Mouse (Mus musculus) small intestine, adult 2 months (tissue): ENCODE measurements around the gene Ntm. TPM values are rescaled to one million over a fixed set of nuclear protein-coding genes. Genes with fewer than 3 reads are reported as not detected.

ENCODE experiments used
- H3K27ac ChIP-seq: fragments of 200-500 bp; 2 replicates; pipeline ENCODE4 v1.5.1; 2012; ENCODE audit warnings: low read depth, low read length, control low read depth, inconsistent platforms; ENCODE audit not compliant: insufficient read depth
- H3K27me3 ChIP-seq: fragments of 200-500 bp; 2 replicates; pipeline ENCODE4 v1.6.1; 2012; ENCODE audit warnings: mild to moderate bottlenecking, moderate library complexity, low read length, inconsistent platforms; ENCODE audit not compliant: control insufficient read depth, insufficient read depth
- H3K36me3 ChIP-seq: fragments of 200-500 bp; 2 replicates; pipeline ENCODE4 v1.6.1; 2012; ENCODE audit warnings: mild to moderate bottlenecking, low read length, control low read depth, inconsistent platforms; ENCODE audit not compliant: control insufficient read depth, insufficient read depth
- H3K4me1 ChIP-seq: fragments of 200-500 bp; 2 replicates; pipeline ENCODE4 v1.6.1; 2012; ENCODE audit warnings: low read length, inconsistent platforms, mixed read lengths; ENCODE audit not compliant: control insufficient read depth, insufficient read depth, insufficient read length
- H3K4me3 ChIP-seq: fragments of 200-500 bp; 2 replicates; pipeline ENCODE4 v1.5.1; 2012; ENCODE audit warnings: low read depth, mild to moderate bottlenecking, control low read depth, inconsistent platforms, low read length, moderate library complexity
- CTCF ChIP-seq: fragments of 200-500 bp; IDR thresholded peaks from 2 replicates; pipeline ENCODE4 v1.5.1; 2012; ENCODE audit warnings: low read depth, mild to moderate bottlenecking, control low read depth, inconsistent platforms, low read length, moderate library complexity, mixed read lengths; ENCODE audit not compliant: insufficient replicate concordance, insufficient read length; ENCODE audit errors: extremely low read depth
- POLR2A ChIP-seq: fragments of 200-500 bp; IDR thresholded peaks from 2 replicates; pipeline ENCODE4 v1.6.1; 2012; ENCODE audit warnings: low read depth, mild to moderate bottlenecking, control low read depth, inconsistent platforms, low read length, moderate library complexity
- WGBS: fragments of 180-500 bp; shearing (Covaris S2); methylation state at CpG from one replicate; pipeline ENCODE4 v1.1.7; 2018; 5-methylcytosine and 5-hydroxymethylcytosine counted together
- polyA plus RNA-seq: library from polyadenylated mRNA; depleted of rRNA; stranded (reverse); fragments of >200 nt; gene quantifications from 2 replicates; pipeline ENCODE4 v1.2.3, GENCODE M21; 2012

Ntm gene
- polyA plus RNA-seq, 1 experiment = 0.10 TPM

DNA sequence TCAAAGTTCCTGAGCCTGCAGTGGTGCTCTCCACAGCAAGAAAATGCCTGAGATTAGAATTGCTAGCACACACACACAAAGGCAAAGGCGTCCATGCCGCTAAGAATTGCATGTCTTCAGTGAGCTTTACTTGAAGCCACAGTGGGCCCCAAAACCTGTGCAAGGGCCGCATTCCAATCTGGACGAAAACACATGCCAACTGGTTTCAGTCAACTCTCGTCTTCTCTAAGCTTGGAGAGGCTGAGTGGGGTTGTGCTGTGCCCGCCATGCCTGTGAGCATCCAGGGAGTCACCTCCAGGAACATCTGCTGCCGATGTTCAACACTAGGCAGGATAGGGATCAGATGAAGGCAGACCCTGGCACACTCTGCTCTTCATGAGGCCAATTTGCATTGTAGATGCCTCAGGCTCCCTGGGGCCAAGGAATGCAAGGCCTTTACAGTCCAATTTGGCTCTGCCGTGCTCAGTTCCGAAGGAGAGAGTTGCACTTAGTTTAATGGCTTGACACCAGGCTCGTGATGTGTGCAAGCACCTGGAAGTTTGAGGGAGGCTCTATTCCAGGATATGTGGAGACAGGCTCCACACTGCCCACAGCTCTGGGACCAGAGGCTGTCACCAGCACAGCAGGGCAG lies 739.9 kb downstream of the Ntm start:
- no peak overlapping the region for H3K27ac ChIP-seq
- no peaks in the 10 kb centered on the region for H3K36me3 ChIP-seq
- TF ChIP-seq POLR2A (no peak), CTCF (no peak)
- H3K4me3 ChIP-seq = no peak overlapping the region
- no peaks in the 10 kb centered on the region for H3K27me3 ChIP-seq
- H3K4me1 ChIP-seq = no peaks in the 10 kb centered on the region
- WGBS = 79% methylated on average over 10 of the region's 10 CpGs

DNA sequence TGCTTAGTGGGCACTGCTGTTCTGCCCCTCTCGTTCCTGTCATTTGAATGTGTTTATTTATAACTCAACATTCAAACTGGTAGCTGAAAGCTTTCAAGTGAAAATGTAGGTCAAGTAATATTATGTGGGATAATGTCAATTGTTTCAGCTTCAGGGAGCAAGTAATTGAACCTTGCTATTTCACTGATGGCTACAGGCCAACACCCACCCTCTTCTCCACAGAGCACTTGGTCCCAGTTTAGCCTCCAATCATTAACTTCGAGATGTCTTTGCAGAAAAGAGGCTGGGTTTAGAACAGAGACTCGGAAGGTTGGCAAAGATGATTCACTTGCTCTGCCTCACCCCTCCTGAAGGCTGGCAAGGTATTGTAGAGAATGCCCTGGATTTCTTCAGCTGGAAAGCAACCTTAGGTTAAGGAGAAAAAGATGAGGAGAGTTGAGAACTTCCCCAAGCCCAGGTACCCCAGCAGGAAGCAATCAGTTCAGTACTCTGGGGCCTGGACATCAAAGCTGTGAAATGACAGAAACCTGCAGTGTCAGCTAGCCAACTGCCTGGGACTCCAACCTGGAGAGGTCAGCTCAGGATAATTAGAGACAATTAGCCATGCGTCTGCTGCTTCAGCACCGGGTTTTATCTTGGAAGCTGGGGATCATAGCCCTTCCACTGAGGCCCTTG lies 741.9 kb downstream of the Ntm start:
- TF ChIP-seq POLR2A (no peak), CTCF (no peak)
- 20% methylated on average over 5 of the region's 5 CpGs for WGBS
- H3K27ac ChIP-seq = no peak overlapping the region
- no peaks in the 10 kb centered on the region for H3K27me3 ChIP-seq
- no peaks in the 10 kb centered on the region for H3K36me3 ChIP-seq
- H3K4me3 ChIP-seq = no peak overlapping the region
- H3K4me1 ChIP-seq = no peaks in the 10 kb centered on the region

DNA sequence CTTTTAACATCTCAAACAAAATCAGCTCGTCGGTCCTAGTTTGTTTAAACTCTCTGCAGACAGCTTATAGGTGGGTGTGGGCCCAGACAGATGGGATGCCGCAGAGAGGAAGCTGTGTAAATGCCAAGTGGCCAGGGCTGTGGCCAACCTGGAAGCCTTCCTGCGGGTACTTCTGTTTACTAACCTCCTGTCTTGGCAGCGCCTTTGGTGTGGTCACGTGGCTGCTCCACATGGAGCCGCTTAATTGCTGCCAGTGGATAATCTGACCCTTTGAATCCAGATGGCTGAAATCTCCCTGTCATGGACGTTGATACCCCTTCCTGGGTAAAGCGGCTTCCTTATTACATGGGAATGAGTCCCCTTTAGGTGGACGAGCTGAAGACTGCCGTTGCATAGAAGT lies 742.4 kb downstream of the Ntm start:
- Histone ChIP-seq H3K27me3 (no peaks in the 10 kb centered on the region), H3K36me3 (no peaks in the 10 kb centered on the region), H3K4me1 (no peaks in the 10 kb centered on the region), H3K4me3 (no peak overlapping the region), H3K27ac (no peak overlapping the region)
- no peak for TF ChIP-seq CTCF
- no peak for TF ChIP-seq POLR2A
- WGBS = 37% methylated on average over 11 of the region's 11 CpGs

DNA sequence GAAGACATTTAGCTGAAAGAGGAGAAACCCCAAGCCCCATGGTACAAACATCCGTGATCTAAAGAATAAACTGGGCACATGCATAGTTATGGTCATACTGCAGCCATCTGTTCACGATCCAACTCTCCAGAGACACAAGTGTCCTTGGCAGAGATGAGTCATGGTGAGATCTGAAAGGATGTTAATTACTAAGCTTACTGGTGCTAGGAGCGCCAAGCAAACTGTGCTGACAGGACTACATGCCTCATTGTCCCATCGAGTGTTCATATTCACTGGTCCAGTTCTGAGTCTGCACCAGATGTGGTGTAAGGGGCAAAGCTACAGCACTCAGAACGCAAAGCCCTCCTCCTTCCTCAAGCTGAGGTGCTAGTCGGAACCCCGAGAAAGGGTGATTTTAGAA lies 745.0 kb downstream of the Ntm start:
- Histone ChIP-seq H3K4me1 (no peaks in the 10 kb centered on the region), H3K27me3 (no peaks in the 10 kb centered on the region), H3K27ac (no peak overlapping the region), H3K36me3 (no peaks in the 10 kb centered on the region), H3K4me3 (no peak overlapping the region)
- TF ChIP-seq POLR2A (no peak), CTCF (no peak)
- WGBS = 79% methylated on average over 7 of the region's 7 CpGs

DNA sequence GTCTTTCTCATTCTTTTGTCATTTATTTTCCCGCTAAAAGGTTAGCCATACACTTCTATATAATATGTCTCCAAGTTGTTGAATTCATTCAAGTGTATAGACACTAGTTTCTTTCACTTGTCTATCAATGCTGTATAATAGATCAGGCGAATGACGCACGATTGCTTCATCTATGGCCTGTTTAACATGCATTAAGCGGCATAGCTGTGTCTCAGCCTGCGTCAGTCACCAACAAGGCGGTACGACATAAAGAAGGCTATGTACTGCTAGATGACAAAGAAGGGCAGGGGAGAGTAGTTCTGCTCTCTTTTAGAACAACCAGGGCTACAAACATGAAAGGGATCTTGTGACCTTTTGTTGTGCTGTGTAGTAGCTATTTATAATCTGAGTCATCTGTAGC lies 746.4 kb downstream of the Ntm start:
- Histone ChIP-seq H3K27me3 (no peaks in the 10 kb centered on the region), H3K4me3 (no peak overlapping the region), H3K4me1 (no peaks in the 10 kb centered on the region), H3K27ac (no peak overlapping the region), H3K36me3 (no peaks in the 10 kb centered on the region)
- TF ChIP-seq CTCF = no peak
- 90% methylated on average over 8 of the region's 8 CpGs for WGBS

DNA sequence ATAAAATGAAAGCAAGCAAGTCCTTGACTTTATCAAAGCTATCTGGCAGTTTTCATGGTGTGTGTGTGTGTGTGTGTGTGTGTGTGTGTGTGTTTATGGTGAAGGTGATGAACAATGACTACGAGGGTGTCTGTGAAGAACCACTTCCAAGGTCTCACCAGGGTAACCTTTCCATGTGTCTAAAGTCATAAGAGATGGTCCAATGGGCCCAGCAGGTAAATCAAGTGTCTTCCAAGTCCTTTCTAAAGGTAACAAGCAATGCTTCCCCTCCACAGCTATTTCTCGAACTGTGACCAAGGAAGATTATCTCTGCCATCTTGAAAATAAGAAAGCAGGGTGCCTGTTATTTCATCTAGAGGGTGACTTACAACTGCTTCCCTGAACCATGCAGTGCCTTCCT lies 747.1 kb downstream of the Ntm start:
- H3K4me3 ChIP-seq = no peak overlapping the region
- H3K27me3 ChIP-seq = no peaks in the 10 kb centered on the region
- no peaks in the 10 kb centered on the region for H3K36me3 ChIP-seq
- WGBS = 86% methylated on average over 2 of the region's 2 CpGs
- TF ChIP-seq CTCF (no peak), POLR2A (no peak)
- no peaks in the 10 kb centered on the region for H3K4me1 ChIP-seq
- no peak overlapping the region for H3K27ac ChIP-seq

DNA sequence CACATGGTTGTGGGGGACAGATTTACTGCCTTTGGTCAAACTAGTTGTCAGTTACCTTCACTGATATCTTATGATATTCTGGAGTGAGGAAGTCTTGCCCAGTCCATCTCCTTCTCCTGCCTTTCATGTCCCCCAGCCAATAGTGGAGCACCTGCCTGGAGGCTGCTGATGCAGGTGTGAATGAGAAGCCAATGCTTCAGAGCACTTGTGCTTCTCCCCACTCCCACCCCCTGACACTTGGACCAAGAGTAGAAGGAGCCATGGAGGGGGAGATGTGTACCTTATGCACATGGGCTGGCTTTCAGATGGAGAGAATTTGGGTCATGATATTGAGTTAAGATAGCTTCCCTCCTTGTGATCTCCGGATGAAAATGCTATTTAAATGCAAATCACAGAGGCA lies 747.7 kb downstream of the Ntm start:
- no peaks in the 10 kb centered on the region for H3K27me3 ChIP-seq
- no peak overlapping the region for H3K27ac ChIP-seq
- 75% methylated on average over 1 of the region's 1 CpGs for WGBS
- TF ChIP-seq POLR2A (no peak), CTCF (no peak)
- no peaks in the 10 kb centered on the region for H3K4me1 ChIP-seq
- H3K36me3 ChIP-seq = no peaks in the 10 kb centered on the region
- H3K4me3 ChIP-seq = no peak overlapping the region
